Mouse (Mus musculus) small intestine, adult 2 months (tissue): ENCODE measurements around the gene Dph5. TPM values are rescaled to one million over a fixed set of nuclear protein-coding genes. Genes with fewer than 3 reads are reported as not detected.

Experiments
- H3K27ac ChIP-seq: fragments of 200-500 bp; 2 replicates; pipeline ENCODE4 v1.5.1; 2012; ENCODE audit warnings: low read depth, low read length, control low read depth, inconsistent platforms; ENCODE audit not compliant: insufficient read depth
- H3K27me3 ChIP-seq: fragments of 200-500 bp; 2 replicates; pipeline ENCODE4 v1.6.1; 2012; ENCODE audit warnings: mild to moderate bottlenecking, moderate library complexity, low read length, inconsistent platforms; ENCODE audit not compliant: control insufficient read depth, insufficient read depth
- H3K36me3 ChIP-seq: fragments of 200-500 bp; 2 replicates; pipeline ENCODE4 v1.6.1; 2012; ENCODE audit warnings: mild to moderate bottlenecking, low read length, control low read depth, inconsistent platforms; ENCODE audit not compliant: control insufficient read depth, insufficient read depth
- H3K4me1 ChIP-seq: fragments of 200-500 bp; 2 replicates; pipeline ENCODE4 v1.6.1; 2012; ENCODE audit warnings: low read length, inconsistent platforms, mixed read lengths; ENCODE audit not compliant: control insufficient read depth, insufficient read depth, insufficient read length
- H3K4me3 ChIP-seq: fragments of 200-500 bp; 2 replicates; pipeline ENCODE4 v1.5.1; 2012; ENCODE audit warnings: low read depth, mild to moderate bottlenecking, control low read depth, inconsistent platforms, low read length, moderate library complexity
- CTCF ChIP-seq: fragments of 200-500 bp; IDR thresholded peaks from 2 replicates; pipeline ENCODE4 v1.5.1; 2012; ENCODE audit warnings: low read depth, mild to moderate bottlenecking, control low read depth, inconsistent platforms, low read length, moderate library complexity, mixed read lengths; ENCODE audit not compliant: insufficient replicate concordance, insufficient read length; ENCODE audit errors: extremely low read depth
- POLR2A ChIP-seq: fragments of 200-500 bp; IDR thresholded peaks from 2 replicates; pipeline ENCODE4 v1.6.1; 2012; ENCODE audit warnings: low read depth, mild to moderate bottlenecking, control low read depth, inconsistent platforms, low read length, moderate library complexity
- WGBS: fragments of 180-500 bp; shearing (Covaris S2); methylation state at CpG from one replicate; pipeline ENCODE4 v1.1.7; 2018; 5-methylcytosine and 5-hydroxymethylcytosine counted together
- polyA plus RNA-seq: library from polyadenylated mRNA; depleted of rRNA; stranded (reverse); fragments of >200 nt; gene quantifications from 2 replicates; pipeline ENCODE4 v1.2.3, GENCODE M21; 2012; rRNA removed

The Dph5 gene
- polyA plus RNA-seq, 1 experiment, result 0.94 TPM

DNA sequence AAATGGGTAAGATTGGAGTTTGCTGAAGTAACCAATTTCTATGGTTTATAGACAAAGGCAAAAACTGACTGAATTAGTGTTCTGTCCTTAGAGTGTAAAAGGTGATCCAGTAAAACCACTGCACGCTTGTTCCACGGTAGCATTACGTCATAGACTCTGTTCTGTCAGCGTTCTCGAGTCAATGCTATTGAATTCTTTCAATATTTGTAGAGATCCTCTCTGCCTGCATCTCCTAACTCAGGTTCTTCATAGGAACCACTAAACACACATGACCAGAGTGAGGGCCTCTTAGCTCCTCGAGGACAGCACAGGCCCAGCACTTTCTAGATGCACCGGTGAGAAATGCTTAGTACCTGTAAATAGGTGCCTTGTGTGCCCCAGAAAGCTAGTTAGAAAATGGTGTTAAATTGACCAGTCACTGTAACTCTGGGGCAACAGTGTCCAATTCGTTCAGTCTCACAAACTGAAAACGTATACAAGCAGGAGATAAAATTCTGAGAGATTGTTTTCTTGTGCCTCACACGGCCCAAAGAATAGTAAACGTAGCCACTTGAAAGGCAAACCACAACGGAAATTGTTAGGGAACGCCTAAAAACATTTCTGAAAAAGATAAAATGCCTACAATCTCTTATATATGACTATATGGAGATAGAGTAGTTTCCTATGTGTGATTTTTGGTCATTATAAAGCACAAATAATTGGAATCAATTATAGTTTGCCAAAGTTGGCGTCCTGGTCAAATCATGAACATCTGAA, 84.4 kb downstream of the Dph5 start:
- H3K27ac ChIP-seq, result no peak overlapping the region
- H3K27me3 ChIP-seq, result no peaks in the 10 kb centered on the region
- H3K36me3 ChIP-seq, result peaks cover 40% of the 10 kb centered on the region
- H3K4me1 ChIP-seq, result no peaks in the 10 kb centered on the region
- TF ChIP-seq POLR2A, result no peak
- TF ChIP-seq CTCF, result no peak
- H3K4me3 ChIP-seq, result no peak overlapping the region
- WGBS, result 88% methylated on average over 14 of the region's 14 CpGs

DNA sequence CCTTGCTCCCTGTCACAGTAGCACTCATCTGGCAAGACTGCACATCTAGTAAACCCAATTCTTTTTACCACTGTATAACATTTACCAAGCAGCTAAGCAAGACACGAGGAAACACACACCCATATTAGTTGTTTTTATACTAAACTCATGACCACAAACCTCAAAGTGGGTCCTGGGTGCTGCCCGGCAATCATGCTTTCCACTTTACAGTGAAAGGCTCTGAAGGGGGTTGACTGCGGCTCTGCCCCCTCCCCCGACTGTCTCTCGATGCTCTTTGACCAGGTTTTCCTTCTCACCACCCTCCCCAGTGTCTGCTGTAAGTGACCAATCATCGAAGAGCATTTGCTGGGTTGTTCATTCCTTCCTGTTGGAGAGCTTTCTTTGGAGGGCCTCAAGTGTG, 86.6 kb downstream of the Dph5 start:
- no peaks in the 10 kb centered on the region for H3K27me3 ChIP-seq
- no peak overlapping the region for H3K4me3 ChIP-seq
- H3K27ac ChIP-seq, result no peak overlapping the region
- TF ChIP-seq POLR2A (no peak), CTCF (no peak)
- peaks cover 53% of the 10 kb centered on the region for H3K36me3 ChIP-seq
- WGBS, result 83% methylated on average over 6 of the region's 6 CpGs
- H3K4me1 ChIP-seq, result no peaks in the 10 kb centered on the region

- TF ChIP-seq POLR2A (no peak), CTCF (no peak)
- no peak overlapping the region for H3K27ac ChIP-seq
- no peak overlapping the region for H3K4me3 ChIP-seq
- no peaks in the 10 kb centered on the region for H3K27me3 ChIP-seq
- WGBS, result 95% methylated on average over 10 of the region's 10 CpGs
- H3K4me1 ChIP-seq, result no peaks in the 10 kb centered on the region
- H3K36me3 ChIP-seq, result peaks cover 55% of the 10 kb centered on the region
Observed at GRCm38 (mm10) chr3:115974995-115975394, 87.4 kb downstream of the Dph5 start.

GRCm38 (mm10) chr3:115979000-115979399, 91.4 kb downstream of the Dph5 start:
- no peaks in the 10 kb centered on the region for H3K27me3 ChIP-seq
- peaks cover 60% of the 10 kb centered on the region for H3K36me3 ChIP-seq
- no peak overlapping the region for H3K27ac ChIP-seq
- WGBS, result 6% methylated on average over 1 of the region's 1 CpGs
- TF ChIP-seq CTCF (no peak), POLR2A (no peak)
- no peaks in the 10 kb centered on the region for H3K4me1 ChIP-seq
- H3K4me3 ChIP-seq, result no peak overlapping the region

DNA sequence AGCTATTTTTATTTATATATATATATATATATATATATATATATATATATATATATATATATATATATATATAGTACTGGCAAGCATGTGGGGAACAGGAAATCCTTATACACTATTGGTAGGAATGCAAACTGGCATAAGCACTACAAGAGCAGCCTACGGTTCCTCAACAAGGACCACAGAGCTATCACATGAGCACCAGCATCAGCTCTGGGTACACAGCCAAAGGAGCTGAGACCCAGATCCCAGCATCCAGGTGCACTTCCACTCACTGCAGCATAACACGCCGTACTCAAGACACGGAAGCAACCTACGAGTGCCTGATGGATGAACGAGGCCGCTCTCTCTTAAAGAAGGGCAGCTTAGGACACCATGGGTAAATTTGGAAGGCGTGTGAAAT, 95.6 kb downstream of the Dph5 start:
- Histone ChIP-seq H3K36me3 (peaks cover 60% of the 10 kb centered on the region), H3K4me3 (no peak overlapping the region), H3K27ac (no peak overlapping the region), H3K27me3 (no peaks in the 10 kb centered on the region), H3K4me1 (no peaks in the 10 kb centered on the region)
- WGBS, result 95% methylated on average over 8 of the region's 8 CpGs
- no peak for TF ChIP-seq CTCF
- no peak for TF ChIP-seq POLR2A

Other genes with a start within 250 kb of the Dph5 start
- 7.5 and 13.5 TPM in 2 replicates for gene S1pr1, start 172.8 kb upstream of the Dph5 start, polyA plus RNA-seq
- gene Slc30a7, start 119.6 kb downstream of the Dph5 start, polyA plus RNA-seq, result 3.9 and 7.8 TPM in 2 replicates
- 1.5 and 2.5 TPM in 2 replicates for gene Extl2, start 119.6 kb downstream of the Dph5 start, polyA plus RNA-seq
- 1.0 and 1.1 TPM in 2 replicates for gene Vcam1, start 241.9 kb downstream of the Dph5 start, polyA plus RNA-seq